Mouse (Mus musculus): ENCODE data around the gene Dkk3.

Gene Dkk3

DNA sequence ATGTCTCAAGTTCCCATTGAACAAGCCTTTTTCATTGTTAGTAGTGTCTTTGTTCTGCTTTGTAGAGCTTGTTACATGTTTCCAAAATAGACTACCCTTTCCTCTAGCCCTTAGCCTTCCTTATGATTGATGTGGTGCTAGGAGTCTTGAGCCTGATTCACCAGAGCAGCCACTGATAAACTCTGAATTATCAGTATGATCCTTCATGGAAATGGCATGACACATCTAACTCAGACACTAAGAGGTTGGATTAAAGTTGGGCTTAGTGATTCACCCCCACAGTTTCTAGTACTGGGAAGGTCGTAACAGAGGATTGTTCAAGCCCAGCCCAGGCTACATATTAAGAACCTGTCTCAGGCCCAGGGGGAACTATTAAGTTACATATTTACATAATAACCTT is 76.2 kb downstream of the Dkk3 start:
- DNase-seq (ENCODE audit: low spot score in 2 of 2), result no peak

GRCm38 (mm10) chr7:112074868-112075267 is 84.0 kb downstream of the Dkk3 start:
- no peak for DNase-seq (ENCODE audit: low spot score in 2 of 2)

Data from urinary bladder, postnatal 36 days (tissue).